Mouse (Mus musculus) heart, adult 9 months (tissue): ENCODE measurements around the gene Pilra.

Source experiments
- DNase-seq, 2 experiments: peaks; one replicate each; pipeline ENCODE4 v3.0.0; 2022; ENCODE audit warnings: low spot score in 2 of 2

The Pilra gene

DNA sequence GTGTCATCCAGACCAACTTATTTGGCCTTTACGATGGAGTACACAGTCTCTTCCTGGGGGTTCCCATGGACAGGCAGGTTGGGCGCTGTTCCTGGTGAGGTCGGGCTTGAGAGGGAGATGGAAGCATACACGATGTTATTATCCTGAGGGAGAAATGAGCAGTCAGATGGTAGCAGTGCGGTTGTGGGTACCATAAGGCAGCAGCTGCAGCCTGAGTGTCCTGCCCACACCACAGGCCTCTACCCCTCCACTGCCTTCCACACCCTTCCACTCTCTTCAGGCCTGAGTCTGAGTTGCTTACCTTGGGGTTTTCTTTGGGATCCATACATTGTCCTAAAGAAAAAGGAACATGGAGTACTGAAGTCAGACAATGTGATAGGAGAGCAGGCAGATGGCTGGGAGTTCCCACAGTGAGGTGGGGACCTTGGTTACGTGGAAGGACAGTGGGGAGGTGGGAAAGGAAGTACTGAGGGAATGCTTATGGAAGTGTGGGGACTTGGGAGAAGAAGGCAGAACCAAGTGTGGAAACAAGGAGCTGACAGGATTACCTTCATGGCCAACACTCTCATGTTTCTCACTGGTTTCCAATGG lies 12.5 kb downstream of the Pilra start:
- no peak for DNase-seq

DNA sequence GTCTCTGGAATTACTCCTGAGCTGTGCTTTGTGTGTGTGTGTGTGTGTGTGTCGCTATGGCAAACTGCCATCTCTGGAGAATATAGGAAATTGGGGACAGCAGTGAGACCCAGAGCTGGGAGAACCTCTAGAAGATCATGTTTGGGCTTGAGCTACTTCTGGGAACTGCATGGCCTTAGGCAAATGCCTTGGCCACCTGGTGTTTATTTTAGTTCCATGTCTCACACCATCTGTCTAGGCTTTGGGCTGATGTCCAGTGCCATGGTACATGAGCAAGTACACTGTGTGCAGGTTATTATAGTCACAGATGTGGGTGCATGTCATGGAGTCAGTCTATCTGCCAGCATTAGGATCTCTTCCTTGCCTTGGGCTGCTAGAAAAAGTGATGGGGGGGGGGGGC lies 13.5 kb downstream of the Pilra start:
- no peak for DNase-seq

DNA sequence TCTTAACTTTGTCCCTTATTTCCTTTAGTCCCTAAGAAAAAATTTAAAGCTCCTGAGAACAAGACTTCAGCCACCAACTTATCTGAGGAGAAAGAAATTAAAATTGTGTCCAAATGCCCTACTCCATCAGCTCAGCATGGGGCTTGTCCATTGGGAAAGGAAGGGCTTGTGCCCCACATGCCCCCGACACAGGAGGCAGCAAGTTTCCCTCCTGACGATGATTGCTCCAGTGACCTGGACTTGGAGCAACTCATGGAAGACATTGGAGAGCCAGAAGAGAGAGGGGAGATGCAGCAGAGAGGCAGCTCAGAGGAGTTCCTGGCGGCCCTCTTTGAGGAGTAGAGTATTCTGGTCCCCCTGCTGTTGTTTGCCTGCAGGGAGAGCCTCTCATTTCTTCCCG lies 14.0 kb downstream of the Pilra start:
- no peak for DNase-seq

DNA sequence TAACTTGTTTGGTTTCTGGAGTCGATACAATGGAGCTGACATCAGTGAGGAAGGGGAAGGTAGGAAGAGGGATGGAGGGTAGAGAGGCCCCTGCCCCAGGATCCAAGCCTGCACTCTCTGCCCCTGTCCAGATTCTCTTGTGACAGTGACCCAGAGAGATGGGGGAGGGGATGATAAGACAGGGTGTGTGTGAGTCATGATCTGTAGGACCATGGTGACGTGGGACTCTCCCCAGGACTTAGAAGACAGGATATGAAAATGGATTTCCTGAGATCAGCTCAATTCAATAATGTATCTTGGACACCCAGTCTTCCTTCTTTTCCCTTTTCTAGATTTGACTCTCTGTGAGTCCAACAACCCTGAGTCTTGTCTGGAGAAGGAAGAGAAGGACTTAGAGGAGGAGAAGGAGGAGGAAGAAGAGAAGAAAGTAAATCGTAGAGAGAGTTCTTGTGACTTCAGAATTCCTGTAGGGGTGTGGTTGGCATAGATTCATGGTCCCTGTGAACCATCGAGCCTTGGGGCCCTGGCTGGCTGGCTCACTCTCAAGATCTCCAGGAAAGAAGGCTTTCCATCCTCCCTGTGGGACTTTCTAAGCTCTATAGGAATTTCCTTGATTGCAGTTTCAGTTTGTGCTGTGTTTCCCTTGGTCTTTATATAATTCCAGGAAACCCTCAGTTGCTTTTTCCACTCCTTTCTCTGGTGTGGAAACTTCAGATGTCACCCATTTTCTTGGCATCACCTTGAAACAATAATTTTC lies 18.4 kb downstream of the Pilra start:
- no peak for DNase-seq

DNA sequence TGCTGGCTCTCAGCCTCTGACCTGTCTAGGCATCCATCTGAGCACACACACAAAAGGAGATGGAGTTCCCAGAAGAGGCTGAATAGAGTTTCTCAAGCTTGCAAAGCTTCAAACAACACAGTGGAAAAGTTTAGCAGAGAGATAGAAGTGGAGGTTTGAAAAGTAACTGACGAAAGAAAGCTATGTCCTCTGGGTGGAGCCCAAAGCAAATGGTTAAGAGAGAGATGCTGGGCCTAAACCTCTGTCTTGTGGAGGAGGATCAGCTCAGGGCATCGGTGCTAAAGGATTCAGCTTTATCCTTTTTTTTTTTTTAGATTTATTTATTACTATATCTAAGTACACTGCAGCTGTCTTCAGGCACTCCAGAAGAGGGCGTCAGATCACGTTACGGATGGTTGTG lies 27.8 kb downstream of the Pilra start:
- DNase-seq, result no peak

DNA sequence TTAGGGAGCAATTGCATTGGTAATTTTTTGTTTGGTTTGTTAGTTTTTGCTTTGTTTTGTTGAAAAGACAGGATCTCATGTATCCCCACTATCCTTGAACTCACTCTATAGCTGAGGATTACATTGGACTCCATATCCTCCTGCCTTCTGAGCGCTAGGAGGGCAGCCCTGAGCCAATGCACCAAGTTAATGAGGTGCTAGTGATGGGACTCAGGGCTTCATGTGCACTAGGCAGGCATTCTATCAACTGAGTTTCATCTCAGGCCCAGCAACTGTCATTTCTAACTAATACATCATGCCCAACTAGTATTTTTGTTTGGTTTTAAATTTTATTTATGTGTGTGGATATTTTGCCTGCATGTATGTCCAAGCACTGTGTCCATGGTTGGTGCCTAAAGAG lies 29.9 kb downstream of the Pilra start:
- no peak for DNase-seq

DNA sequence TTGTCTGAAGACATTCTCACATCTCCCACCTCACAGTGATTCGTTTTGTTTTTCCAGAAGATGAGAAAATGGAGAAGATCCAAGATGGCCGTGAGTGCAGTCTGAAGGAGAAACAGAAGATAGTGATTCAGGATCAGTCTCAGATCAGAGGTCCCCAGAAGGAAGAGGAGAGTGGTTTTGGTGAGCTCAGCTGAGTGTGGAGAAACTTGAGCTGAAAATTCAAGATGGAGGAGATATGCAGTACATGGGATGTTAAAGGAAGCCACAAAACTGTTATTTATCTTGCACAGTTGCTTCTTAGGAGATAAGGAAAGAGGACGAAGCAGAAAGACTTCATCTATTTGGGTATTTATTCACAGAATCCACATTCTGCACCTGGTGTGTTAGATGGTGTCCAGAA lies 35.2 kb downstream of the Pilra start:
- DNase-seq, result no peak

DNA sequence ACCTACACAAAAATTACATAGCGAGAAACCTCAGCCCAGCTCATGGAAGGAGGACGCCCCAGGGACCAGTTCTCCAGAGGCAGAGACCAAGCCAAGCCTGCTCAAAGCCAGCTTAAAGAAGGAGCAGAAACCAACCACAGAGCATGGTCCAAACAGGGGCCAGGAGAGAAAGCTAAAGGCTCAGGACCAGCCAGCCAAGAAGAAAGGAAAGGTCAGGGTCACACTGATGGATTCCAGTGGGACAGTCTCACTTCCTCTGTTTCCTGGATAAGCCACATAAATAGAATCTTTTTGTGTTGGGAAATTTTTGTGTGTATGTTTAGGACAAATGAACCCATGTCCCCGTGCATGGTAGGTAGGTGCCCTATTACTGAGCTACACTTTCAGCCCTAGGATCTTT lies 39.5 kb downstream of the Pilra start:
- DNase-seq, result no peak

DNA sequence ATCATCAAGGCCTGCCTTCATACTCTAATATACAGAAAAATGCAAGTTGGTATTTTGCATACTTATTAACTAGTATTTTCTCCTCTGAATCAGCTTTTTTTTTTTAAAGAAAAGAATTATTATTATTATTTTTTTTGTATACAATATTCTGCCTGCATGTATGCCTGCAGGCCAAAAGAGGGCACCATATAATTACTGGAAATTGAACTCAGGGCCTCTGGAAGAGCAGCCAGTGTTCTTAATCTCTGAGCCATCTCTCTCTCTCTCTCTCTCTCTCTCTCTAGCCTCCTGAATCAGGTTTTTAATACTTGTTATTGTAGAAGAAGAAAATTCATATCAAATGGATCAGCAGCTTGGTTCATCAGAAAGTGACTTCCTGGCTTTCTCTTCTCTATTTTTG lies 44.5 kb downstream of the Pilra start:
- no peak for DNase-seq

DNA sequence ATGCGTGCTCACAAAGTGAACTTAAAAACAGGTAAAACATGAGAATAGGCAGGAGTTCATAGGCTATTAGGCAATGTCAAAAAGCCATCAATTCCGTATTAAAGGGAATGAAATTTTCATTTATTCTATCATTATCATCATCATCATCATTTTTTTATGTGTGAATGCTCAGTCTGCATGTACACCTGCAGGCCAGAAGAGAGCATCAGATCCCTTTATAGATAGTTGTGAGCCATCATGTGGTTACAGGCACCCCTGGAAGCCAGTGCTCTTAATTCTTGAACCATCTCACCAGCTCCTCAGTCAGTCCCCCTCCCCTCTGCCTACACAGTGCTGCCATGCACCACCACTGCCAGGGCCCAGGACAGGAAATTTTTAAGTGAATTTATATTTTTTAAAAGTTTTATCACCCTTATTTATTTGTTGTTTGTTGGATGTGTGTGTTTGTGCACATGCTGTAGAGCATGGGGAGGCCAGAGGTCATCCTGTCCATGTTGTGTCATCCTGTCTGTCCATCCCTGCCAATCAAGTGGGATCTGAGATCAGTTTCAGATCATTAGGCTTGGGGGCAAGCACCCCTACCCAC lies 47.0 kb downstream of the Pilra start:
- DNase-seq, result no peak

DNA sequence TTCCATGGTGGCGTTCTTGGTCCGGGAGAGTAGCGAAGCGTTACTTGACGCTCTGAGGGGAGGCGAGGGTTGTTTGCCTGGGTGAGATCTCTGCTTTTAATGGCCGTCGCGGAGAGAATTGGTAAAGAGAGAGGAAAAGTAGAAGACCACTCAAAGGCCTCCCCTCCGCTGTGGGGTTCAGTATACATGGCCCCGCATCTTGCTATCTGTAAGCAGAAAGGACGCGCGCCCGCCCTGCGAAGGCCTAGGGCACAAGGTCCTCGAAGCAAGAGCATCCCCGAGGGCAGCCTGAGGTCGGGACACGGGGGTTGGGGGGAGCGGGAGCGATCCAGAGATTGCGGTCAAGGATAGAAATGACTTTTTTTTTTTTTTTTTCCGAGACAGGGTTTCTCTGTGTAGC lies 47.9 kb downstream of the Pilra start:
- no peak for DNase-seq

DNA sequence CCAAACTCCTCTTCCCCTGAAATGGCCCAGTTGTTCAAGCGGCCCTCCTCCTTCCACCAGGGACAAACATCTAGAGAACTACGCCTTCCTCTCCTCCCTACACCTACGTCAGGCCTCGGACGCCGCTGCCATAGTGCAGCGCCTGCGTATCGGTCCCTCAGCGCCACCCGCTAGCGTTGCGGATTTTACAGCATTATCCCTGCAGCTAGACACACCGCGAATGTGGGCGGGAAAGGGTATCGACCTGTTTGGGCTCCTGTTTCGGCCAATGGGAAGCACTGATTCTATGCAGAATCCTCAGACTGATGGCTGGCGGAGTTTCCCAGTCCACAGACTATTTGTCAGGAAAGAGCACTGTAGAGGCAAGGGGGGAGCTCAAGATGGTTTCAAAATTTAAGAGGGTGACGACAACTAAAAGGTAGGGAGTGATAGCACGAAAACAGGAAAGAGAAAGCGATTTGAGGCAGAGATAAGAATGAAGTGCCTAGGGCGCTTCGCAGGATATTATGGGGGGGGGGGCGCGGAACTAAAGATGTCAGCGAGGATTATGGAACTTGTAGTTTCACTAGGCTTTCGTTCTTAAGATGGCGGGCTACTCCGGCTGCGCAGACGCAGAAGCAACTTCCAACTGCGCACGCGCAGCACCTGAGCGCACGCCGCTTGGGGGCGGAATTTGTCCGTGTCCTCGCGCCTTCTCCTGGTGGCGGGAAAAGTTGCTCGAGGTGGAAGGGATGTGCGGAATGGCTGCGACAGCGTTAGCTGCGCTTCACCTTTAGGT lies 48.7 kb downstream of the Pilra start, which contains the start of the genes Mepce and Zcwpw1:
TSS of gene Mepce (minus strand) at position 505 of the 778 bp plus-strand sequence.
TSS of gene Zcwpw1 (plus strand) at position 648 of the 778 bp plus-strand sequence.
- peak; percentile 88 to 95 for DNase-seq

DNA sequence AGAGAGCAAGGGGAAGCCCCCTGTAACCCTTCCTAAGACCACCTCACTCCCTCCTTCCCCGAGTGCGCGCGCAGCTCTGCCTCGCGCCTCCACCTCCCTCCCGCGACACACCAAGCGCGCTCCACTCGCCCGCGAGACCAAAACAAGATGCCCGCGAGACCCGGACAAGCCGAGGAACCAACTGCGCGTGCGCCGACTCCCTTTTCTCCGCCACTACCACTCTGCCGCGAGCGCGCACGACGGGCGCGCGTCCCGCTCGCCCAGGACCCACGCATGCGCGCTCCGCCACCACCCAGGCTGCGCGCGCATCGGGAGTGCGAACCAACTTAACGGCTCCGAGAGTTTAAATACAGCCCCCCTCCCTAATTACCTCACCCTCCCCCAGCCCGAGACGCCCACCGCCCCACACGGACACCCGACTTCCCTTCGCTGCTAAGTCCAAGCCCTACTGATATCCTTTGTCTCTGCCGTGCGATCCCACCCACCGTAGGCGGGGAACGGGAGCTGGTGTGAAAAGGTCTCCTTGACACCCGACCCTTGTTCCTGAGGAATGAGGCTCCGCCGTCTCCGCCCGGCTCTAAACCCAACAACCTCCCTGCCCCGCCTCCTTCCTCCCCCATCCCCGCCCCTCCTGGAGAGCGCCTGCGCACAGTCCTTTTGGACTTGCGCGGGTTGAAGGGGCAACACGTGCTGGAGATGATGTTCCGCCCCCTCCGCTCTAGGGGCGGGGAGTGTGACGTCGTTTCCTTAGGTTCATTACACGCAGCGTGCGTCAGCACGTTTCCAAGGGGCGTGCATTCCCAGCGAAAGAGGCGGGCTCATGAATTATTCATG lies 49.8 kb downstream of the Pilra start:
- peak; percentile 99 for DNase-seq

DNA sequence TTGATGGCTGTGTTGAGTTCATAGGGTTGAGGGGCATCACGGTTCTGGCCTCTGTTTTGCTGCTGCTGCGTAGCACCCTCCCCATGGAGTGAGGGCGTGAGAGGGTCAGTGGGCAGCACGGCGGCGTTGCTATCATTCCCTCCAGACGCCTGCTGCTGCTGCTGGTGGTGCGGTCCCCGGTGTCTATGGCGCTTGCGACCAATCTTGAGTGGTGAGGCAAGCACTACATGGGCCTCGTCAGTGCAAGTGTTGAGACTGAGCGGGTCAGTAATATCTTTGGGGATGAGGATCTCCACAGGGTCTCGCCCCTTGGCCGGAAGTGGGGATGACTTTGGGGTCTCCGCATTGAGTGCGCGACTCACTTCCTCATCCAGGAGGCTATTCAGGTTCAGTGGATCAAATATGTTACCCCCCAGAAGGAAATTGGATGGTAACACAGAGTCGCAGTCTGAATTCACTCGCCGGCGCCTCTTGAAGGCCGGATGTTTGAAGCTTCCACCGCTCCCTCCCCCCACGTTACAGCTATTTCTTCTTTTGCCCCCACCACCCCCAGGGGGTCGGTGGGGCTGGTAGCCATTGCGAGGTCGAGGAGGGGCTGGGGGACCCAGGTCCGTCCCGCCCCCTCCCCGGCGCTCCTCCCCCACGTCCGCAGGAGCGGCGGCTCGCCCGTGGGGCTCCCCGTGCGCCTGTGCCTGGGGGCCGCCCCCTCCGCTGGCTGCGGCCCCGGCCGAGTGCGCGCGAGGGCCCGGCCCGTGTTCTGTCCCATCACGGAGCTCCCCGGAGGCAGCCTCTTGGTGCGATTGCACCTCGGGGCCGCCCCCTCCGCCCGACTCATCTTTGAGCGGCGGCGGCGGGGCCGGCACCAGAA lies 50.7 kb downstream of the Pilra start:
- peak in 1 of 2 experiments; percentile 55 for DNase-seq

DNA sequence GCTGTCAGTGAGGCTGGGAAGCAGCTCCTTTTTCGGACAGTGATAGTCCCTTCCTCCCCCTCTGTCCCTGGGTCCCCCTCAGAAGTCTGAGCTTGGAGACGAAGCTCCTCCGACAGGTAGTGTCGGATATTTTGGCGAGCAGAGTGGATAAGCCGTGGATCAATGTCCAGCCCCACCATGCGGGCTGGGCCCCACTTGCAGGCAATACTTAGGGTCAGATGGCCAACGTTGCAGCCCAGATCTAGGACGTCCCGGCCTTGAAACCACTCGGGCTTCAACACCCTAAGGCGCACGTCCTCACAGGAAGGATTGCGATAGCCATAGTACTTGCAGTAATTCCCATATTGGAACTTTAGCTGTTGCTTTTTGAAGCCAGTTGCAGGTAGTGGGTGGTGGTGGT lies 51.5 kb downstream of the Pilra start:
- DNase-seq, result no peak

DNA sequence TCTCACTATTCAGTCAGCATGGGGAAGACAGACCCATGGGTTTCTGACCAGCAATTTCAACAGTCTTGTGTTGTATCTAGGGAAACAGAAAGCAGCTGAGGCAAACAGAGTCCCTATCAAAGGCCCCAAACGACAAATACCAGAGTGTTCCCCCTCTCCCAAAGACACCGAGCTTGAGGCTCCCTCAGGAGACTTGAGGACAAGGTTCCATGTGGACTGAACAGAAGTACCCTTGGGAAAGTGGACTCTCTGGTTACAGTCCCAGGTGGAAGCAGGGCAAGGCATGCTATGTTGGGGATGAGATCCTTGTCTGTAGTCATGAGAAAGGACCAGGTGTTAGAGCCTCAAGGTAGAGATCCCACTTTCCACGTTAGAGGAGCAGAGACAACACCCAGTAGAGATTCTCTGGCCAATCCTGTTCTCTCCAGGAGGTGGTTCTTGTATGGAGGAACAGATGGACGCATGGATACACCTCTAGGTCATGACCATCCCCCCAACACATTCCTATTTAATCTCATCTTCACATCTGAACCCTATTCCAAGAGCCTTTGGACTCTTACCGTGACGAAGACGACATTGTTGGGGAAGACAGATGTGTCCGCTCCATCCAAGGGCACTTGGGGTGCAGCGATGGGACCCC lies 52.1 kb downstream of the Pilra start:
- no peak for DNase-seq

DNA sequence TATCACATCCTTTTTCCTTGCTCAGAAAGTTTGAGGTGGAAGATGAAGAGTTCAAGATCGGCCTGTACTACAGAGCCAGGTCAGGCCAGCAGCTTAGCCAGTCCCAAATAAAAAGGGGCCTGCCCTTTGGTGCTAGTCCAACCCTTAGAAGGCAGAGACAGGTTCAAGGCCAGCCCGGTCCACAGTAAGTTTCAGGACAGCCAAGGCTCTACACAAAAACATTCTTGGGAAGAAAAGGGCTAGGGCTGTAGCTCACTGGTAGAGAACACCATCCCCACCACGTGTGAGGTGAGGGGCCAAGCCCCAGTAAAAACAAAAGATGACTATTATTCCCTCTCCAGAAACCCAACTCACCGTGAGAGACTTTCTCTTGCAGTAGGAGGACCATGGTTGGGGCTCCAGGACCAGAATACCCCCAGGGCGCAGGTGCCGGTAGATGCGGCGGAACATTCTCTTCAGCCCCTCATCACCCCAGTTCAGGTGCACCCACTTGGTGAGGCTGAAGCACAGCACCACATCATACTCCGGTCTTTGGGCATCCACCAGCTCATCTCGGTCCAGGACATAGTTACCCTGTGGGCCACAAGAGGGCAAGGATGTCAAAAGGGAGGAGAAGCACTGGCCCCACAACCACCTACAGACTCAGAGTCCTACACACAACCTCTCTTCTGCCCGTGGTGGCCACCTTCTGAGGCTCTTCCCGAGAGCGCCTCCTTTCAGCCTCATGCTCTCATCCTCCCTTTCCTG lies 53.1 kb downstream of the Pilra start:
- no peak for DNase-seq

DNA sequence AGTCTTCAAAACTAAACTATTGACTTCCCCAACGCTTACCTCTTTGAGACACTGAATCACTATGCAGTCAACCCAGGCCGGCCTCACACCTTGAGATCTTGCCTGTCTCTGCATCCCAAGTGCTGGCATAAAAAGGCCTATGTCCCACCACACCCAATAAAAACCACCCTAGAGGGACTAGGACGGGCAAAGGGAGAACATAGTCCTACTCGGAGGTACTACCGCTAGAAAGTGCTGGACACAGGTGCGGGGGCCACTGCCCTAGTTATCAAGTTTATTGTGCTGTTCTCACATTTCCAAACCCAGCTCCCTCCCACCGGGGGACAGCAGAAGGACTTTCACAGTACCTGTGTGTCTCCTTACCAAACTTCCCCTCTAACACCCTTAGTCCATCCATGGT lies 54.4 kb downstream of the Pilra start:
- no peak for DNase-seq
